Mouse (Mus musculus): ENCODE data around the gene Gm10271. TPM values are rescaled to one million over a fixed set of nuclear protein-coding genes. Genes with fewer than 3 reads are reported as not detected.

Gene Gm10271
- polyA plus RNA-seq, 1 experiment from 2014 or later: not detected

- no peak for ATAC-seq (ENCODE audit: low FRiP score, low read depth)
- Histone ChIP-seq H3K9ac (no peak overlapping the region), H3K27ac (replicated peaks) (no peak overlapping the region), H3K9me3 (no peaks in the 10 kb centered on the region), H3K36me3 (no peaks in the 10 kb centered on the region), H3K4me2 (no peak overlapping the region), H3K27me3 (no peaks in the 10 kb centered on the region), H3K4me1 (replicated peaks) (no peaks in the 10 kb centered on the region), H3K4me3 (no peak overlapping the region)
- WGBS: 89% methylated on average over 4 of the region's 4 CpGs
Measured at GRCm38 (mm10) chr10:116968741-116969140, 3.7 kb downstream of the Gm10271 start.

DNA sequence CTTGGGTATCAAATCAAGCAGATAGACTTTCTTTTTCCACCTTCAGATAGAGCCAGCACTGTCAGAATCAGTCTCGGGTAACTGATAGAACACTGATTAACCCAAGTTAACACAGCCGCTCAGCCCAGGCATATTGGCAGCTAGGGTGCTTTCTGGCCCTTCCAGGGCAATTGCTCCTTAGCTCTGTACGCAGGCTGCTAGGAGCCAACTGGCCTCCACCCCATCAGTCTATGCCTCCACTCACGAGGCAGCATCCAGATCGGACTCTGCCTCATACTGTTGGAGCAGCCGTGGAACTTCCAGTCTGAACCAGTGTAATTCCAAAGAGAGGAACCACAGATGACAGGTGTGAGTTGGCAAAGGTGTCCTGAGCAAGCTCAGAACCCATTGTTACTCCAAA, 6.3 kb downstream of the Gm10271 start:
- Histone ChIP-seq H3K27me3 (no peaks in the 10 kb centered on the region), H3K9ac (no peak overlapping the region), H3K4me1 (replicated peaks) (no peaks in the 10 kb centered on the region), H3K9me3 (no peaks in the 10 kb centered on the region), H3K4me3 (no peak overlapping the region), H3K36me3 (no peaks in the 10 kb centered on the region), H3K27ac (replicated peaks) (no peak overlapping the region), H3K4me2 (no peak overlapping the region)
- WGBS: 88% methylated on average over 6 of the region's 6 CpGs
- ATAC-seq (ENCODE audit: low FRiP score, low read depth): no peak

- H3K4me1 ChIP-seq (replicated peaks): no peaks in the 10 kb centered on the region
- no peak for ATAC-seq (ENCODE audit: low FRiP score, low read depth)
- no peaks in the 10 kb centered on the region for H3K9me3 ChIP-seq
Measured at GRCm38 (mm10) chr10:116965297-116965696, 7.1 kb downstream of the Gm10271 start.

GRCm38 (mm10) chr10:116964571-116964970, 7.8 kb downstream of the Gm10271 start:
- Histone ChIP-seq H3K9ac (no peak overlapping the region), H3K27me3 (no peaks in the 10 kb centered on the region), H3K4me2 (no peak overlapping the region), H3K4me1 (replicated peaks) (no peaks in the 10 kb centered on the region), H3K9me3 (no peaks in the 10 kb centered on the region), H3K4me3 (no peak overlapping the region), H3K36me3 (no peaks in the 10 kb centered on the region), H3K27ac (replicated peaks) (no peak overlapping the region)
- ATAC-seq (ENCODE audit: low FRiP score, low read depth): no peak
- 91% methylated on average over 4 of the region's 4 CpGs for WGBS

More at GRCm38 (mm10) chr10:116965297-116965696, 7.1 kb downstream of the Gm10271 start:
- Histone ChIP-seq H3K9ac (no peak overlapping the region), H3K27ac (replicated peaks) (no peak overlapping the region), H3K27me3 (no peaks in the 10 kb centered on the region), H3K36me3 (no peaks in the 10 kb centered on the region), H3K4me2 (no peak overlapping the region), H3K4me3 (no peak overlapping the region)
- WGBS: 81% methylated on average over 5 of the region's 5 CpGs

GRCm38 (mm10) chr10:116964084-116964483, 8.3 kb downstream of the Gm10271 start:
- Histone ChIP-seq H3K27ac (replicated peaks) (no peak overlapping the region), H3K4me3 (no peak overlapping the region), H3K27me3 (no peaks in the 10 kb centered on the region), H3K4me2 (no peak overlapping the region), H3K9me3 (no peaks in the 10 kb centered on the region), H3K36me3 (no peaks in the 10 kb centered on the region), H3K4me1 (replicated peaks) (no peaks in the 10 kb centered on the region), H3K9ac (no peak overlapping the region)
- WGBS: 86% methylated on average over 11 of the region's 11 CpGs
- no peak for ATAC-seq (ENCODE audit: low FRiP score, low read depth)

- no peaks in the 10 kb centered on the region for H3K36me3 ChIP-seq
- no peak overlapping the region for H3K4me3 ChIP-seq
- no peak overlapping the region for H3K27ac ChIP-seq (replicated peaks)
- no peaks in the 10 kb centered on the region for H3K27me3 ChIP-seq
- H3K4me1 ChIP-seq (replicated peaks): no peaks in the 10 kb centered on the region
- H3K9ac ChIP-seq: no peak overlapping the region
- H3K9me3 ChIP-seq: no peaks in the 10 kb centered on the region
- no peak for ATAC-seq (ENCODE audit: low FRiP score, low read depth)
- 64% methylated on average over 17 of the region's 17 CpGs for WGBS
- H3K4me2 ChIP-seq: no peak overlapping the region
Measured at GRCm38 (mm10) chr10:116962803-116963202, 9.6 kb downstream of the Gm10271 start.

- H3K4me3 ChIP-seq: no peak overlapping the region
- H3K27ac ChIP-seq (replicated peaks): no peak overlapping the region
- no peak overlapping the region for H3K9ac ChIP-seq
- no peak overlapping the region for H3K4me2 ChIP-seq
- H3K4me1 ChIP-seq (replicated peaks): no peaks in the 10 kb centered on the region
- H3K9me3 ChIP-seq: no peaks in the 10 kb centered on the region
- no peaks in the 10 kb centered on the region for H3K27me3 ChIP-seq
- H3K36me3 ChIP-seq: no peaks in the 10 kb centered on the region
- 80% methylated on average over 14 of the region's 14 CpGs for WGBS
- no peak for ATAC-seq (ENCODE audit: low FRiP score, low read depth)
Measured at GRCm38 (mm10) chr10:116962152-116962551, 10.3 kb downstream of the Gm10271 start.

DNA sequence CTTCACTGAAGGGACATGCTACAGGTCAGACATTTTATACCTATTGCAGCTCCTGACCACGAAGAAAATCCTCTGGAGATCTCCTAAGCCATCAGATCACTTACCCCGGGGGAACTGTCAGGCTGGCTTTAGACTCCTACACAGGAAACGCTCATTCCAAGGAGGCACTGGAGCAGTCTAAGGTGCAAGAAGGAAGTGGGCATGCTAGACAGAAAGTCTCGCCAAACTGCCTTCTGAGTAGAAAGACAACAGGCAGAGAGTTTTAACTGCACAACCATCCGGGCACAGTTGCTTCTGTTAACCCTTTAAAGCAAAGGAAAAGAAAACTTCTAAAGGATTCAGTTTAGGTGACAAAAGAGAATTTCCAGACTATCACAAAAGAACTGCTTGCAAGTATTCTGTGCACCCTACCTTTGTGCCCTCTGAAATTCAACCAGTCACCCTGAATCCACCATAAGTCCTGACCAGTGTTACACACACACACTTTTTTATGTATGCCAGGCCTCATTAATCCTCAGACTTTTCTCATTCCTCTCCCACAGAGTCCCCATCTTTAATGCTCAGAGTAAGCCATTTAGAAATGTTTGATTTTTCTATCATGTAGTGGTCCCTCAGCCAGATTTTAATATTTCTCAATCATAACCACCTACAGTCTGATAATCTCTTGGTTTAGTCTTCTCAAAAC, 14.4 kb downstream of the Gm10271 start:
- ATAC-seq (ENCODE audit: low FRiP score, low read depth): no peak
- H3K36me3 ChIP-seq: no peaks in the 10 kb centered on the region

GRCm38 (mm10) chr10:116956483-116957158, 15.8 kb downstream of the Gm10271 start:
- no peak overlapping the region for H3K27ac ChIP-seq (replicated peaks)
- 89% methylated on average over 11 of the region's 11 CpGs for whole genome bisulfite sequencing
- H3K36me3 ChIP-seq: no peaks in the 10 kb centered on the region
- no peaks in the 10 kb centered on the region for H3K27me3 ChIP-seq
- ATAC-seq (ENCODE audit: low FRiP score, low read depth): no peak
- no peak overlapping the region for H3K4me2 ChIP-seq
- no peaks in the 10 kb centered on the region for H3K4me1 ChIP-seq (replicated peaks)
- no peak overlapping the region for H3K9ac ChIP-seq
- no peaks in the 10 kb centered on the region for H3K9me3 ChIP-seq
- no peak overlapping the region for H3K4me3 ChIP-seq

More for the DNA sequence above, 14.4 kb downstream of the Gm10271 start:
- 62% methylated on average over 5 of the region's 5 CpGs for WGBS
- Histone ChIP-seq H3K27me3 (no peaks in the 10 kb centered on the region), H3K27ac (replicated peaks) (no peak overlapping the region), H3K9ac (no peak overlapping the region), H3K4me1 (replicated peaks) (no peaks in the 10 kb centered on the region), H3K4me3 (no peak overlapping the region), H3K4me2 (no peak overlapping the region), H3K9me3 (no peaks in the 10 kb centered on the region)

DNA sequence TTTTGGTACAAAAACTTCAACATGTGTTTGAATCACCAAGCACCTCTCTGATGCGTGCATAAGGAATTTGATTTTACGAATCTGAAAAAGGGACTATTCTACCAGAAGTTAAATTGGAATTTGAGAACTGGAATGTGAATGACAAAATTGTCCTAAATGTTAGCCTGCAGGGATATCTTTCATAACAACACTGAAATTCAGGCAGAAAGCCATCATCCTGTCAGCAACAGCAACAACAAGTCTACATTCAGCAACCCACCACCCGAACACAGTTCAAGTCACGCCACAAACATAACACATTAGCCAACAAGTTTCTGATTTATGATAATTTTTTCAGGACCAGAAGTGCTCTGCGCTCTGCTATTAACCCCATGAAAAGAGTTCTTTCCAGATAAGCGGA, 17.2 kb downstream of the Gm10271 start:
- Histone ChIP-seq H3K9ac (no peak overlapping the region), H3K4me2 (no peak overlapping the region), H3K9me3 (no peaks in the 10 kb centered on the region), H3K36me3 (no peaks in the 10 kb centered on the region), H3K27ac (replicated peaks) (no peak overlapping the region), H3K4me1 (replicated peaks) (0 out of 2 replicates have a peak, but pooled peaks cover 3% of the 10 kb centered on the region), H3K4me3 (no peak overlapping the region), H3K27me3 (no peaks in the 10 kb centered on the region)
- 95% methylated on average over 6 of the region's 6 CpGs for WGBS
- ATAC-seq (ENCODE audit: low FRiP score, low read depth): no peak

- Histone ChIP-seq H3K9ac (no peak overlapping the region), H3K27ac (replicated peaks) (no peak overlapping the region), H3K27me3 (no peaks in the 10 kb centered on the region), H3K4me3 (peak overlapping the region; percentile 90), H3K4me1 (replicated peaks) (peaks cover 18% of the 10 kb centered on the region), H3K9me3 (no peaks in the 10 kb centered on the region), H3K36me3 (no peaks in the 10 kb centered on the region), H3K4me2 (peak overlapping the region; percentile 53)
- no peak for ATAC-seq (ENCODE audit: low FRiP score, low read depth)
- WGBS: 30% methylated on average over 5 of the region's 5 CpGs
Measured at GRCm38 (mm10) chr10:116950886-116951285, 21.5 kb downstream of the Gm10271 start.

- Histone ChIP-seq H3K4me2 (peak within 1 kb of the TSS; percentile 64), H3K4me1 (replicated peaks) (peaks cover 21% of the 10 kb centered on the region), H3K27ac (replicated peaks) (peak within 1 kb of the TSS; percentile 90), H3K36me3 (no peaks in the 10 kb centered on the region), H3K9ac (peak within 1 kb of the TSS; percentile 70), H3K27me3 (no peaks in the 10 kb centered on the region), H3K9me3 (no peaks in the 10 kb centered on the region), H3K4me3 (peak within 1 kb of the TSS; percentile 90)
- peak; percentile 94 for ATAC-seq (ENCODE audit: low FRiP score, low read depth)
- WGBS: under 1% methylated on average over 60 of the region's 103 CpGs
Measured at GRCm38 (mm10) chr10:116950009-116950769, 22.2 kb downstream of the Gm10271 start, which contains the start of gene Rab3ip. TSS of gene Rab3ip (minus strand) at chr10:116950769.

Measured in hindbrain, embryonic 15.5 days (tissue).